Mouse (Mus musculus): ENCODE measurements around the gene Palm2. TPM values are rescaled to one million over a fixed set of nuclear protein-coding genes. Genes with fewer than 3 reads are reported as not detected.

Gene Palm2
- polyA plus RNA-seq, 1 experiment from 2014 or later = 1.4 TPM

DNA sequence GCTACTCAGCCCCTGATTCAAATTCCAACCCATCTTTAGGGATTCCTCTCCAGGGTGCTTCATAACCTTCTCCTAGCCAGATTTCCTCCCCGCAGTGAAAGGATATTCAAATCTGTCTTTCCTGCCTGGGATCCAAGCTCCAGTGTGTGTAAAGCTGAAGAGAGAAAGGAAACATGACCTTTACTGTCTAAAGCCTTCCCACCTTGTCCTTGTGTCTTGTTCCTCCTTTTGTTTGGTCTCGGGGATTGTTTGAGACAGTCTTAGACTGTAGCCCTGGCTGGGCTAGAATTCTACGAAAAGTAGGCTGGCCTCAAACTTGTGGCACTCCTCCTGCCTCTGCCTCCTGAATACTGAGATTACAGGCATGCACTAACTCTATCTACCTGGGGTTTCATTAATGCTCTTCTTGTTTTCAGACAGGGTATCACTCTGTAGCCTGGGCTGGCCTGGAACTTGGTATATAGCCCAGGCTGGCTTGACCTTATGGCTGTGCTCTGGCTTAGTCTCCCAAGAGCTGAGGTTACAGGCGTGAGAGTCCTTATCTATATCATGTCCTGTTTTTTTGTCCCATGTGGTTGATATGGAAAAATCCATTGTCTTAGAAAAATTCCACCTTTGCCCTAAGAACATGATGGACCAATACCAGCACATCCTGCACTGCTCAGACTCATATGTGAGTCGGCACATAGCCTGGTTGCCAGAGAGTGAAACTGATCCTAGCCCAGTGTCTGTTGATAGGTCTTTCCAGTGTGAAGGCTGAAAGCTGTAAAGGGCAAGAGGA lies 260.5 kb downstream of the Palm2 start:
- no peak overlapping the region for H3K9ac ChIP-seq (ENCODE audit: low read length)
- no peak for ATAC-seq (ENCODE audit: insufficient read depth, low FRiP score, low TSS enrichment)
- no peaks in the 10 kb centered on the region for H3K9me3 ChIP-seq (ENCODE audit: control insufficient read depth, low read length)
- no peaks in the 10 kb centered on the region for H3K36me3 ChIP-seq (ENCODE audit: control insufficient read depth, insufficient read depth, low read length)
- no peaks in the 10 kb centered on the region for H3K27me3 ChIP-seq (ENCODE audit: control insufficient read depth, insufficient read depth, low read length)
- 87% methylated on average over 5 of the region's 5 CpGs for WGBS
- H3K4me3 ChIP-seq (ENCODE audit: low read depth, low read length) = no peak overlapping the region
- no peaks in the 10 kb centered on the region for H3K4me1 ChIP-seq (ENCODE audit: control insufficient read depth, insufficient read depth, low read length)
- H3K4me2 ChIP-seq (ENCODE audit: low read depth) = no peak overlapping the region
- DNase-seq (ENCODE audit: low spot score) = no peak
- no peak overlapping the region for H3K27ac ChIP-seq (ENCODE audit: low read depth, low read length)

DNA sequence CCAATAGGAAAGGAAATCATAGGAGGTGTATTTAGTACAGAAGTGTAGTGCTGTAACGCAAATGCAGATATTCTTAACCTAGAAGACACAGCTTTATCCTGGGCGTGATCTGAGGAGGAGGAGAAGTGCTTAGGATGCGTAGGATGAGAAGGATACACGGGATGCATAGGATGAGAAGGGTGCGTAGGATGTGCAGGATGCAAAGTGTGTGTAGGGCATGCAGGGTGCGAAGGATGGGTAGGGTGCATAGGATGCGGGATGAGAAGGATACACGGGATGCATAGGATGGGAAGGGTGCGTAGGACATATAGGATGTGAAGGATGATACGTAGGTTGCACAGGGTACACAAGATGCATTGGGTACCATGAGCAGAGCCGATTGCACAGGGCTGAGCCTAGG lies 262.9 kb downstream of the Palm2 start:
- H3K36me3 ChIP-seq (ENCODE audit: control insufficient read depth, insufficient read depth, low read length) = no peaks in the 10 kb centered on the region
- ATAC-seq (ENCODE audit: insufficient read depth, low FRiP score, low TSS enrichment) = no peak
- H3K27ac ChIP-seq (ENCODE audit: low read depth, low read length) = no peak overlapping the region

DNA sequence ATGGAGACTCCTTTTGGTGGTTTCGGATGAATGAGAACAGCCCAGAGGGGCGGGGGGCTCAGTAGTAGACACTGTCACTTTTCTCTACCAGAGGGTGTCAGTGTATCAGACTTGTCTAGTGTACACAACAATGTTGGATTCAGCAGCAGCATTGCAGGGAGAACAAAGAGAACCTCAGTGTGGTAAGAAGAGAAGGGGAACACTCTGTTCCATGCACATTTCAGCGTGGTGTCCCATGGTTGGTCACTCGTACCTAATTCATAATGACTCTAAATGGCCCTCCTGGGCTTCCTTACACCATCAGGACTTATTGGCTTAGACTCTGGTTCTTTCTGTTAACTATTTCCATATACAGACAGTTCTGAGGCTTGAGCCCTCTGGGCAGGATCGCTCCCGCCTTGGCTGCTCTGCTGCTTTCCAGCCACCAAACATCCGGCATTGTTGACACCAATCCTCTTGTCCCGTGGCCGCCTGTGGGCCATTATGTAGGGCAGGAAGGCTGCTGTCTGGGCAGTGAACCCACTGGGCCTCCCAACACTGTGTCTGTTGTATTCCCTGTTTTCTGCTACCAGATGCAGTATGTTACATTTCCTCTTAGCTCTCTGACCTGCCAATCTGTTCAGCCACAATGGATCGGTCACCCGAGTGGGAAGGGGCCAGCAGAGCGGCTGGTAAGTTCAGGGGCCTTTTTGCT lies 264.0 kb downstream of the Palm2 start:
- H3K9ac ChIP-seq (ENCODE audit: low read length) = no peak overlapping the region
- no peak overlapping the region for H3K4me3 ChIP-seq (ENCODE audit: low read depth, low read length)
- WGBS = 87% methylated on average over 12 of the region's 12 CpGs
- H3K9me3 ChIP-seq (ENCODE audit: control insufficient read depth, low read length) = no peaks in the 10 kb centered on the region
- H3K4me1 ChIP-seq (ENCODE audit: control insufficient read depth, insufficient read depth, low read length) = no peaks in the 10 kb centered on the region
- H3K4me2 ChIP-seq (ENCODE audit: low read depth) = no peak overlapping the region
- ATAC-seq (ENCODE audit: insufficient read depth, low FRiP score, low TSS enrichment) = no peak
- H3K27ac ChIP-seq (ENCODE audit: low read depth, low read length) = no peak overlapping the region
- no peaks in the 10 kb centered on the region for H3K27me3 ChIP-seq (ENCODE audit: control insufficient read depth, insufficient read depth, low read length)
- no peaks in the 10 kb centered on the region for H3K36me3 ChIP-seq (ENCODE audit: control insufficient read depth, insufficient read depth, low read length)
- DNase-seq (ENCODE audit: low spot score) = no peak

More for the DNA sequence above, 262.9 kb downstream of the Palm2 start:
- no peak for DNase-seq (ENCODE audit: low spot score)
- Histone ChIP-seq H3K4me1 (ENCODE audit: control insufficient read depth, insufficient read depth, low read length) (no peaks in the 10 kb centered on the region), H3K27me3 (ENCODE audit: control insufficient read depth, insufficient read depth, low read length) (no peaks in the 10 kb centered on the region), H3K4me3 (ENCODE audit: low read depth, low read length) (no peak overlapping the region), H3K9ac (ENCODE audit: low read length) (no peak overlapping the region), H3K9me3 (ENCODE audit: control insufficient read depth, low read length) (no peaks in the 10 kb centered on the region), H3K4me2 (ENCODE audit: low read depth) (no peak overlapping the region)
- 94% methylated on average over 11 of the region's 11 CpGs for WGBS

DNA sequence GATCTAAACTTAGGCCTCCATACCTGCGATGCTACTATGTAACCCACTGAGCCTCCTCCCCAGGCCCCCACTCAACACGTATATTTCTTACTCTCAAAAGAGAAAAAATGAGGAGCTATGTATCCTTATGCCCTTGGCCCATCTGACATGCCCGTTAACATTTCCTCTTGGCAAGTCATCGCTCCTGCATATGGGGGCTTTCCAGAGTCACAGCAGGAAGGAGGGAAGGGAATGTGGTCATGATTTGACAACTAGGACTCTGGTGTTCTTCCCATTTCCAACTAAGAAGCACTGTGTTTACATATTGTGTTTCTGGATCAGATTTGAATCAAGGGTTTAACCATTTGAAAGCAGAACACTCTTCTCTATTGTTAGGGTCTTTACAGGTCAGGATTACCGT lies 267.5 kb downstream of the Palm2 start:
- no peak overlapping the region for H3K9ac ChIP-seq (ENCODE audit: low read length)
- no peak overlapping the region for H3K27ac ChIP-seq (ENCODE audit: low read depth, low read length)
- H3K36me3 ChIP-seq (ENCODE audit: control insufficient read depth, insufficient read depth, low read length) = no peaks in the 10 kb centered on the region
- no peak overlapping the region for H3K4me2 ChIP-seq (ENCODE audit: low read depth)
- no peaks in the 10 kb centered on the region for H3K27me3 ChIP-seq (ENCODE audit: control insufficient read depth, insufficient read depth, low read length)
- no peaks in the 10 kb centered on the region for H3K4me1 ChIP-seq (ENCODE audit: control insufficient read depth, insufficient read depth, low read length)
- no peaks in the 10 kb centered on the region for H3K9me3 ChIP-seq (ENCODE audit: control insufficient read depth, low read length)
- H3K4me3 ChIP-seq (ENCODE audit: low read depth, low read length) = no peak overlapping the region
- 92% methylated on average over 5 of the region's 5 CpGs for WGBS
- ATAC-seq (ENCODE audit: insufficient read depth, low FRiP score, low TSS enrichment) (no peak), DNase-seq (ENCODE audit: low spot score) (no peak)

DNA sequence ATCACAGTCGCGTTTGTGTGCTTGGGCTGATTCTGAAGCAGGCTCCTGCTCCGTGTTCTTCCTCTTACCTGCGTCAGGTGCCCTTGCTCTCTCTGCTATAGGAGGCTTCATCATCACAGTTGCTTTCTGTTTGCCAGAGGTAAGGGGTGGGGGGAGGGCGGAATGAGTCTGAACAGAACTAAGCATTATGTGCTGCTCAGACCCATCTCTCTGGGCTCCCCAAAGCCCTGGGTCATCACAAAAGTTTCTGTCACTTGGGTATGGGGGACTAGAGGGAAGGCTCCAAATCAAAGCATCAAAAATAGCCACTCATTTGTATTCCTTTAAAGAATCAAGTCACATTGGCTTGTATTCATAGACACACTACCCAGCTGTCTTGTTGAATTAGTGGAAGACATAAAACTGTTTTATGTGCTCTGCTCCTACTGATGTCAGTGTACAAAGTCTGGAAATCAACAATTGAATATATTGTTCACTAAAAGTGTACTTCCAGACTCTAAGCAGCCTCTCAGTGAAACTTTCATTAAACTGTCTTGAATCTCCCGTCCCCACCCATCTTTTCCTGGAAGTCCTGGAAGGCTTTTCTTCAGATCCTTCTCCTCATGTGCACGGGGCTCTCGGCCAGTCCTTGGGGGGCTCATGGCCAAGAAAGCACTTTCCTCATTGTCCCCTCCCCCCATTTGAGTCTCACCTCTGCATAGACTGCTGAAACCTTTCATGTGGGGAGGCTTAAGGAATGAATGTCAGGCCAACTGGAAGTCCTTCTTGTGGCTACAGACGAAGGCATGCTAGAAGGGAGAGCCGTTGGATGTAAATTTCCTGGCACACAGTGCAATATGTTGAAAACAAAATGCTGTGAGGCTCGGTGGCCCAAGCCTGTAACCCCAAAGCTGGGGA lies 269.8 kb downstream of the Palm2 start:
- no peak for DNase-seq (ENCODE audit: low spot score)
- WGBS = 71% methylated on average over 11 of the region's 11 CpGs

DNA sequence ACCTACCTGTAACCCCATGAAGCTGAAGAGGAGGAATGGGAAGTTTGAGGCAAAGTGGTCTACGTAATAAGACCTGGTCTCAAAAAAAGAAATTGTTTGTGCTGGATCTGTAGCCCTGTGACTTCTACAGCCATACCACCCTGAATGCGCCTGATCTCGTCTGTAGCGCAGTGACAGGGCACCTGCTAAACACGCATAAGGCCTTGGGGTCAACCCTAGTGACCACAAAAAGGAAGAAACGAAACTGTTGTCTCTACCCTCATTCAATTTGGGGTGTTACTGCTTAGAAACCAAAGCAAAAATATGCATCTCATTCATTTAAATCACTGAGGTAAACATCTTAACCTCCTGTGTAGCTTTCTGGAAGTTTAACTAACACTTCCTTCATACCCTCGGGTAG lies 270.5 kb downstream of the Palm2 start:
- ATAC-seq (ENCODE audit: insufficient read depth, low FRiP score, low TSS enrichment) = no peak
- no peak for DNase-seq (ENCODE audit: low spot score)
- H3K4me1 ChIP-seq (ENCODE audit: control insufficient read depth, insufficient read depth, low read length) = no peaks in the 10 kb centered on the region
- no peaks in the 10 kb centered on the region for H3K27me3 ChIP-seq (ENCODE audit: control insufficient read depth, insufficient read depth, low read length)
- no peak overlapping the region for H3K4me2 ChIP-seq (ENCODE audit: low read depth)
- H3K36me3 ChIP-seq (ENCODE audit: control insufficient read depth, insufficient read depth, low read length) = no peaks in the 10 kb centered on the region
- 95% methylated on average over 7 of the region's 7 CpGs for WGBS
- H3K9me3 ChIP-seq (ENCODE audit: control insufficient read depth, low read length) = no peaks in the 10 kb centered on the region
- no peak overlapping the region for H3K9ac ChIP-seq (ENCODE audit: low read length)
- no peak overlapping the region for H3K27ac ChIP-seq (ENCODE audit: low read depth, low read length)
- H3K4me3 ChIP-seq (ENCODE audit: low read depth, low read length) = no peak overlapping the region

More for the DNA sequence above, 269.8 kb downstream of the Palm2 start:
- no peaks in the 10 kb centered on the region for H3K27me3 ChIP-seq (ENCODE audit: control insufficient read depth, insufficient read depth, low read length)
- peak; percentile 41; the same call in 1 of the 2 replicates for ATAC-seq (ENCODE audit: insufficient read depth, low FRiP score, low TSS enrichment)
- H3K4me2 ChIP-seq (ENCODE audit: low read depth) = no peak overlapping the region
- H3K9ac ChIP-seq (ENCODE audit: low read length) = no peak overlapping the region
- H3K4me3 ChIP-seq (ENCODE audit: low read depth, low read length) = no peak overlapping the region
- no peaks in the 10 kb centered on the region for H3K4me1 ChIP-seq (ENCODE audit: control insufficient read depth, insufficient read depth, low read length)
- H3K27ac ChIP-seq (ENCODE audit: low read depth, low read length) = no peak overlapping the region
- H3K36me3 ChIP-seq (ENCODE audit: control insufficient read depth, insufficient read depth, low read length) = no peaks in the 10 kb centered on the region
- no peaks in the 10 kb centered on the region for H3K9me3 ChIP-seq (ENCODE audit: control insufficient read depth, low read length)

DNA sequence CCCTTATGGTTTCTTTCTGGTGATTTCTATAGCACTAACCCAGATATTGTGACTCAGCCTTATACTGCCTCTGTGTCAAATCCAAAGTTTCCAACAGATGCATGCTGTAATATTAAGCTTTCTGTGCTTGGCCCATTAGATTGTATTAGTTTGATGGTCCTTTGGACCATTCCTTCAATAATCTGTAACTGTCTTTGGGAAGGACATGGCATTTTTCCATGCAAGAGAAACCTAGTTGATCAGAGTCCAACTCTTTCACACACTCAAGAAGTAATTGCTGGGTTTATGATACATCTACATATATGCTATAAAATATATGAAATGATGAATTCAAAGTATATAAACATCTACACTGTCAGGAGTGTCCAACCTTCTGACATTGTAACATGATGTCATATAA lies 281.8 kb downstream of the Palm2 start:
- DNase-seq (ENCODE audit: low spot score) = no peak
- no peaks in the 10 kb centered on the region for H3K4me1 ChIP-seq (ENCODE audit: control insufficient read depth, insufficient read depth, low read length)
- ATAC-seq (ENCODE audit: insufficient read depth, low FRiP score, low TSS enrichment) = no peak
- H3K36me3 ChIP-seq (ENCODE audit: control insufficient read depth, insufficient read depth, low read length) = no peaks in the 10 kb centered on the region
- no peak overlapping the region for H3K9ac ChIP-seq (ENCODE audit: low read length)
- H3K27me3 ChIP-seq (ENCODE audit: control insufficient read depth, insufficient read depth, low read length) = no peaks in the 10 kb centered on the region
- H3K4me2 ChIP-seq (ENCODE audit: low read depth) = no peak overlapping the region
- no peak overlapping the region for H3K27ac ChIP-seq (ENCODE audit: low read depth, low read length)
- H3K9me3 ChIP-seq (ENCODE audit: control insufficient read depth, low read length) = no peaks in the 10 kb centered on the region
- no peak overlapping the region for H3K4me3 ChIP-seq (ENCODE audit: low read depth, low read length)

DNA sequence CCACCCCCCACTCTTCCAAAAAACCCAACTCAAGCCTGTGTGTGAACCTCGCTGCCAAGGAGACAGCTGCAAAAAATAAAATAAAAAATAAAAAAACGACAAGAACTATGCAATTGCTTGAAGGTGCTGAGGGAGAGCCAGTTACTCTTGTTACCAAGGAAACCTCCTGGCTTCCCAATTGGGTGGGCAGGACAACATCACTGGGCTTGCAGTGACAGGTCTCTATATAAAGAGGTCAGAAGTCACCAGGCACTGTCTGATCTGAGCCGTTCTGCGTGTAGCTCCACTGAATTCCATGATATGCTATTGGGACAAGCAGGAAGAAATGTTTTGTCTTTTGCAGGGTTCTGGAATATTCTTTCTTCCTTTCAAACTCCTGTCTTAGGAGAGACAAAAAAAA lies 282.7 kb downstream of the Palm2 start:
- Histone ChIP-seq H3K4me2 (ENCODE audit: low read depth) (no peak overlapping the region), H3K4me3 (ENCODE audit: low read depth, low read length) (no peak overlapping the region), H3K36me3 (ENCODE audit: control insufficient read depth, insufficient read depth, low read length) (no peaks in the 10 kb centered on the region), H3K4me1 (ENCODE audit: control insufficient read depth, insufficient read depth, low read length) (no peaks in the 10 kb centered on the region), H3K27ac (ENCODE audit: low read depth, low read length) (no peak overlapping the region), H3K9ac (ENCODE audit: low read length) (no peak overlapping the region), H3K9me3 (ENCODE audit: control insufficient read depth, low read length) (no peaks in the 10 kb centered on the region), H3K27me3 (ENCODE audit: control insufficient read depth, insufficient read depth, low read length) (no peaks in the 10 kb centered on the region)
- no peak for DNase-seq (ENCODE audit: low spot score)
- no peak for ATAC-seq (ENCODE audit: insufficient read depth, low FRiP score, low TSS enrichment)
- 35% methylated on average over 4 of the region's 4 CpGs for WGBS

Measured in neural tube, embryonic 11.5 days (tissue).